Mouse (Mus musculus) thymus, postnatal 4 days (tissue): Measurements from ENCODE around the gene Hipk1.
A peak's percentile ranks its signal among the peaks of the same experiment; 100 is the strongest.

Experiments
- DNase-seq: peaks from one replicate; pipeline ENCODE4 v3.0.0; 2021

Gene Hipk1

GRCm38 (mm10) chr3:103743208-103743607 is 48.2 kb downstream of the Hipk1 start:
- no peak for DNase-seq

- DNase-seq: peak; percentile 29
Measured at GRCm38 (mm10) chr3:103740342-103740741, 51.0 kb downstream of the Hipk1 start.

GRCm38 (mm10) chr3:103739329-103739728 is 52.0 kb downstream of the Hipk1 start, which contains the start of gene Gm10964:
TSS of gene Gm10964 (plus strand) at chr3:103739366.
- no peak for DNase-seq

- DNase-seq: peak; percentile 97
Measured at GRCm38 (mm10) chr3:103737778-103738571, 53.4 kb downstream of the Hipk1 start, which contains the start of gene Olfml3. TSS of gene Olfml3 (minus strand) at chr3:103738001.

GRCm38 (mm10) chr3:103737061-103737754 is 54.2 kb downstream of the Hipk1 start:
- peak; percentile 29 for DNase-seq

GRCm38 (mm10) chr3:103735776-103736600 is 55.4 kb downstream of the Hipk1 start:
- no peak for DNase-seq

GRCm38 (mm10) chr3:103734696-103735519 is 56.5 kb downstream of the Hipk1 start:
- DNase-seq: no peak

- no peak for DNase-seq
Measured at GRCm38 (mm10) chr3:103733799-103734695, 57.3 kb downstream of the Hipk1 start.

- DNase-seq: no peak
Measured at GRCm38 (mm10) chr3:103733176-103733575, 58.2 kb downstream of the Hipk1 start.

GRCm38 (mm10) chr3:103732116-103732515 is 59.2 kb downstream of the Hipk1 start:
- no peak for DNase-seq

GRCm38 (mm10) chr3:103729850-103730249 is 61.5 kb downstream of the Hipk1 start:
- no peak for DNase-seq

GRCm38 (mm10) chr3:103727813-103728326 is 63.5 kb downstream of the Hipk1 start:
- DNase-seq: no peak

GRCm38 (mm10) chr3:103726642-103727041 is 64.7 kb downstream of the Hipk1 start:
- DNase-seq: no peak

- no peak for DNase-seq
Measured at GRCm38 (mm10) chr3:103724137-103724536, 67.2 kb downstream of the Hipk1 start.

- no peak for DNase-seq
Measured at GRCm38 (mm10) chr3:103718728-103719127, 72.6 kb downstream of the Hipk1 start.

GRCm38 (mm10) chr3:103716774-103717760 is 74.3 kb downstream of the Hipk1 start:
- no peak for DNase-seq

GRCm38 (mm10) chr3:103715762-103716693 is 75.3 kb downstream of the Hipk1 start:
- DNase-seq: peak; percentile 30

- peak; percentile 34 for DNase-seq
Measured at GRCm38 (mm10) chr3:103714942-103715341, 76.4 kb downstream of the Hipk1 start.
